Mouse (Mus musculus): ENCODE data around the gene Nectin2. TPM values are rescaled to one million over a fixed set of nuclear protein-coding genes. Genes with fewer than 3 reads are reported as not detected.
"Not testable (repeated sequence)": the region's sequence is repeated elsewhere in the genome, so short reads cannot be mapped to it uniquely, and the experiment has no call there.

Gene Nectin2
- polyA plus RNA-seq, 1 experiment = 7.7 TPM

GRCm38 (mm10) chr7:19691873-19692865 lies 58.1 kb downstream of the Nectin2 start, which contains the start of gene Apoc1:
Gene Apoc1 (minus strand): TSS chr7:19692660.
- no peak for DNase-seq (ENCODE audit: extremely low spot score in 1 of 2, low spot score in 1 of 2)

GRCm38 (mm10) chr7:19691434-19691833 lies 58.8 kb downstream of the Nectin2 start:
- DNase-seq (ENCODE audit: extremely low spot score in 1 of 2, low spot score in 1 of 2) = no peak

- no peak for DNase-seq (ENCODE audit: extremely low spot score in 1 of 2, low spot score in 1 of 2)
These were observed 59.4 kb downstream of the Nectin2 start for GRCm38 (mm10) chr7:19690845-19691244.

GRCm38 (mm10) chr7:19688611-19689010 lies 61.7 kb downstream of the Nectin2 start:
- DNase-seq (ENCODE audit: extremely low spot score in 1 of 2, low spot score in 1 of 2) = no peak

- no peak for DNase-seq (ENCODE audit: extremely low spot score in 1 of 2, low spot score in 1 of 2)
These were observed 62.2 kb downstream of the Nectin2 start for GRCm38 (mm10) chr7:19688101-19688500.

GRCm38 (mm10) chr7:19686927-19687583 lies 63.2 kb downstream of the Nectin2 start:
- DNase-seq (ENCODE audit: extremely low spot score in 1 of 2, low spot score in 1 of 2) = not testable (repeated sequence)

GRCm38 (mm10) chr7:19686521-19686920 lies 63.8 kb downstream of the Nectin2 start:
- DNase-seq (ENCODE audit: extremely low spot score in 1 of 2, low spot score in 1 of 2) = no peak

GRCm38 (mm10) chr7:19685374-19685773 lies 64.9 kb downstream of the Nectin2 start:
- DNase-seq (ENCODE audit: extremely low spot score in 1 of 2, low spot score in 1 of 2) = no peak

- DNase-seq (ENCODE audit: extremely low spot score in 1 of 2, low spot score in 1 of 2) = no peak
These were observed 66.5 kb downstream of the Nectin2 start for GRCm38 (mm10) chr7:19683771-19684201.

GRCm38 (mm10) chr7:19682979-19683378 lies 67.3 kb downstream of the Nectin2 start:
- no peak for DNase-seq (ENCODE audit: extremely low spot score in 1 of 2, low spot score in 1 of 2)

GRCm38 (mm10) chr7:19681202-19681694 lies 69.0 kb downstream of the Nectin2 start, which contains the start of the genes Gm44805 and Apoc4:
Gene Gm44805 (minus strand): TSS chr7:19681423.
Gene Apoc4 (minus strand): TSS chr7:19681479.
- no peak for DNase-seq (ENCODE audit: extremely low spot score in 1 of 2, low spot score in 1 of 2)

GRCm38 (mm10) chr7:19680702-19681101 lies 69.6 kb downstream of the Nectin2 start:
- DNase-seq (ENCODE audit: extremely low spot score in 1 of 2, low spot score in 1 of 2) = no peak

GRCm38 (mm10) chr7:19678901-19679300 lies 71.4 kb downstream of the Nectin2 start:
- DNase-seq (ENCODE audit: extremely low spot score in 1 of 2, low spot score in 1 of 2) = no peak

GRCm38 (mm10) chr7:19677872-19678271 lies 72.4 kb downstream of the Nectin2 start, which contains the start of gene Apoc2:
Gene Apoc2 (minus strand): TSS chr7:19677941.
- DNase-seq (ENCODE audit: extremely low spot score in 1 of 2, low spot score in 1 of 2) = no peak

- no peak for DNase-seq (ENCODE audit: extremely low spot score in 1 of 2, low spot score in 1 of 2)
These were observed 73.6 kb downstream of the Nectin2 start for GRCm38 (mm10) chr7:19676662-19677061.

GRCm38 (mm10) chr7:19675824-19676223 lies 74.5 kb downstream of the Nectin2 start:
- DNase-seq (ENCODE audit: extremely low spot score in 1 of 2, low spot score in 1 of 2) = no peak

- DNase-seq (ENCODE audit: extremely low spot score in 1 of 2, low spot score in 1 of 2) = no peak
These were observed 77.1 kb downstream of the Nectin2 start for GRCm38 (mm10) chr7:19673083-19673699.

- DNase-seq (ENCODE audit: extremely low spot score in 1 of 2, low spot score in 1 of 2) = no peak
These were observed 78.8 kb downstream of the Nectin2 start for GRCm38 (mm10) chr7:19671511-19671910.

- peak; percentile 93 to 98 for DNase-seq (ENCODE audit: extremely low spot score in 1 of 2, low spot score in 1 of 2)
These were observed 81.1 kb downstream of the Nectin2 start for GRCm38 (mm10) chr7:19668947-19669721.

- DNase-seq (ENCODE audit: extremely low spot score in 1 of 2, low spot score in 1 of 2) = no peak
These were observed 82.8 kb downstream of the Nectin2 start for GRCm38 (mm10) chr7:19667434-19667833.
